Mouse (Mus musculus) midbrain, embryonic 10.5 days (tissue): Measurements from ENCODE around the gene Ift172. TPM values are rescaled to one million over a fixed set of nuclear protein-coding genes. Genes with fewer than 3 reads are reported as not detected.
"Not testable (repeated sequence)": the region's sequence is repeated elsewhere in the genome, so short reads cannot be mapped to it uniquely, and the experiment has no call there.

Experiments
- DNase-seq: peaks from one replicate; pipeline ENCODE4 v3.0.0-alpha.2; 2017; ENCODE audit warnings: low spot score
- H3K27ac ChIP-seq: fragments of 300-500 bp; sonication (generic); replicated peaks from 2 replicates; pipeline ENCODE4 v1.5.1; 2016; ENCODE audit warnings: mild to moderate bottlenecking
- H3K27me3 ChIP-seq: fragments of 300-500 bp; sonication (generic); 2 replicates; pipeline ENCODE4 v1.6.1; 2016; ENCODE audit warnings: low read depth, mild to moderate bottlenecking; ENCODE audit not compliant: poor library complexity, severe bottlenecking
- H3K36me3 ChIP-seq: fragments of 300-500 bp; sonication (generic); 2 replicates; pipeline ENCODE4 v1.6.1; 2016; ENCODE audit warnings: mild to moderate bottlenecking, moderate library complexity
- H3K4me1 ChIP-seq: fragments of 300-500 bp; sonication (generic); 2 replicates; pipeline ENCODE4 v1.6.1; 2016
- H3K4me3 ChIP-seq: fragments of 300-500 bp; sonication (generic); 2 replicates; pipeline ENCODE4 v1.5.1; 2016; ENCODE audit warnings: mild to moderate bottlenecking, moderate library complexity
- H3K9me3 ChIP-seq: fragments of 300-500 bp; sonication (generic); replicated peaks from 2 replicates; pipeline ENCODE4 v1.6.1; 2016; ENCODE audit warnings: mild to moderate bottlenecking
- WGBS: fragments of 180-500 bp; shearing (Covaris S2); methylation state at CpG from one replicate; pipeline ENCODE4 v1.1.7; 2016; 5-methylcytosine and 5-hydroxymethylcytosine counted together
- polyA plus RNA-seq: library from polyadenylated mRNA; unstranded; fragments of >200 nt; fragmentation: Nextera tagmentation; extraction: Ambion mirVana; gene quantifications from 2 replicates; pipeline ENCODE4 v1.2.1, GENCODE M21; 2016

Gene Ift172
- polyA plus RNA-seq, 1 experiment from 2014 or later: 33.8 TPM

DNA sequence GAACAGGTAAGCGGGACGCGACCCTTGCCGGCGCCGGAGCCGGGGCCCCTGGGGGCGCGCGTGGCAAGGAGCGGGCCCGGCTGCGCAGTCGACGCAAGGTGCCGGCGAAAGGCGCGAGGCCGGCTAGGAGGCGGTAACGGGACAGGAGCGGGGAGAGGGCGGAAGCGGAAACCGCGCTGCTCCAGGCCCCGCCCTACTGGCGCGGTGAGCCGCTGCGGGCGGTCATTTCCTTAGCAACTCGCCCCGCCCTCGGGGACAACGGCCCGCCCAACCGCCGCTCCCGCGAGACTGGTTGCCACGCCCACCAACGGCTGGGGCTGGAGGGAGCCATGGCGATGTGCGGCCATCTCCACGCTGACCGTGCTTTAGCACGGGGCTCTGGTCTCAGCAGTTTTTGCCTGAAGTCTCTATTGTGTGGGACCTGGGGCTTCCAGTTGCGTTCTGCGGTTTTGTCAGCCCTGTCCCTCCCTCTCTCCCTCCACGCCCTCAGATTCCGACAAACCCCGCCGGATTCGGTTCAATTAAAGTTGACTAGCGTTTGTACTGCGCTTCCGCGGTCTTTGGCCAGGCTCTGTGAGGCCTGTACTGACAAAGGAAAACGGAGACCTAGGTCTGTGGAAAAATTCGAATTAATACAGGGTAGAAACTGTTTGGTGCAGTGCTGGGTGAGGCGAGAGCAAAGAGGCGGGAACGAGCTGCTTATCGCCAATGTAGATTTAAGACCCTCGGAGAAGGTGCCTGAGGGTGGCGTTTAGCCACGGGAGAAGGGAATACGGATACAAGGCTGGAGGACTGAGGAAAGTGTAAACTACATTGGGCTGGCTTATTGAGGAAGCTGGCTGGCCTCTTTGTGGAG is 70.2 kb downstream of the Ift172 start, which contains the start of gene Ppm1g:
TSS of gene Ppm1g (minus strand) at position 240 of the 856 bp plus-strand sequence.
- Histone ChIP-seq H3K36me3 (peaks cover 16% of the 10 kb centered on the region), H3K9me3 (no peaks in the 10 kb centered on the region), H3K4me3 (peak within 1 kb of the TSS; percentile 96), H3K27me3 (no peaks in the 10 kb centered on the region), H3K4me1 (peaks cover 24% of the 10 kb centered on the region), H3K27ac (peak within 1 kb of the TSS; percentile 95)
- WGBS: under 1% methylated on average over 70 of the region's 70 CpGs
- peak; percentile 96 for DNase-seq

GRCm38 (mm10) chr5:31219911-31220447 is 70.9 kb downstream of the Ift172 start:
- H3K36me3 ChIP-seq: peaks cover 16% of the 10 kb centered on the region
- H3K27me3 ChIP-seq: no peaks in the 10 kb centered on the region
- peak overlapping the region; percentile 95 for H3K27ac ChIP-seq
- peaks cover 24% of the 10 kb centered on the region for H3K4me1 ChIP-seq
- peak overlapping the region; percentile 96 for H3K4me3 ChIP-seq
- no peaks in the 10 kb centered on the region for H3K9me3 ChIP-seq
- under 1% methylated on average over 40 of the region's 40 CpGs for WGBS
- no peak for DNase-seq

GRCm38 (mm10) chr5:31219474-31219873 is 71.4 kb downstream of the Ift172 start:
- H3K27ac ChIP-seq: peak overlapping the region; percentile 95

GRCm38 (mm10) chr5:31219070-31219469 is 71.8 kb downstream of the Ift172 start:
- Histone ChIP-seq H3K4me1 (peaks cover 24% of the 10 kb centered on the region), H3K27ac (no peak overlapping the region), H3K27me3 (no peaks in the 10 kb centered on the region), H3K4me3 (peak overlapping the region; percentile 96), H3K9me3 (no peaks in the 10 kb centered on the region), H3K36me3 (peaks cover 16% of the 10 kb centered on the region)
- WGBS: 6% methylated on average over 2 of the region's 2 CpGs
- DNase-seq: no peak

More at GRCm38 (mm10) chr5:31219474-31219873, 71.4 kb downstream of the Ift172 start:
- Histone ChIP-seq H3K36me3 (peaks cover 16% of the 10 kb centered on the region), H3K27me3 (no peaks in the 10 kb centered on the region), H3K4me3 (peak overlapping the region; percentile 96), H3K4me1 (peaks cover 24% of the 10 kb centered on the region), H3K9me3 (no peaks in the 10 kb centered on the region)
- no peak for DNase-seq
- WGBS: 3% methylated on average over 11 of the region's 11 CpGs

- Histone ChIP-seq H3K4me3 (peak overlapping the region; percentile 20; the same call in 1 of the 2 replicates), H3K9me3 (no peaks in the 10 kb centered on the region), H3K4me1 (peaks cover 24% of the 10 kb centered on the region), H3K27me3 (no peaks in the 10 kb centered on the region), H3K36me3 (peaks cover 16% of the 10 kb centered on the region), H3K27ac (no peak overlapping the region)
- DNase-seq: no peak
- 77% methylated on average over 7 of the region's 7 CpGs for WGBS
Measured at GRCm38 (mm10) chr5:31218294-31218693, 72.6 kb downstream of the Ift172 start.

DNA sequence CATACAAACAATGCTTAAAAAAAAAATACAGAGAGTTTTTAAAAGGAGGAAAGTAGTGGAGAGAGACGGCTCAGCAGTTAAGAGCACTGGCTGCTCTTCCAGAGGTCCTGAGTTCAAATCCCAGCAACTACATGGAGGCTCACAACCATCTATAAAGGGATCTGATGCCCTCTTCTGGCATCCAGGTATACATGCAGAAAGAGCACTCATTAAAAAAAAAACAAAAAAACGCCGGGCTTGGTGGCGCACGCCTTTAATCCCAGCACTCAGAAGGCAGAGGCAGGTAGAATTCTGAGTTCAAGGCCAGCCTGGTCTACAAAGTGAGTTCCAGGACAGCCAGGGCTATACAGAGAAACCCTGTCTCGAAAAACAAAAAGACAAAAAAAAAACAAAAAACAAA is 74.4 kb downstream of the Ift172 start:
- Histone ChIP-seq H3K36me3 (peaks cover 16% of the 10 kb centered on the region), H3K4me1 (peaks cover 21% of the 10 kb centered on the region)
- H3K4me3 ChIP-seq, H3K9me3 ChIP-seq, H3K27ac ChIP-seq, H3K27me3 ChIP-seq, DNase-seq: not testable (repeated sequence)
- WGBS: 89% methylated on average over 6 of the region's 6 CpGs

GRCm38 (mm10) chr5:31204421-31204820 is 86.5 kb downstream of the Ift172 start:
- WGBS: 91% methylated on average over 6 of the region's 6 CpGs
- DNase-seq: no peak
- H3K9me3 ChIP-seq: peaks cover 6% of the 10 kb centered on the region
- H3K4me3 ChIP-seq: no peak overlapping the region
- H3K36me3 ChIP-seq: peaks cover 81% of the 10 kb centered on the region
- H3K27ac ChIP-seq: no peak overlapping the region
- no peaks in the 10 kb centered on the region for H3K27me3 ChIP-seq
- H3K4me1 ChIP-seq: peaks cover 27% of the 10 kb centered on the region

DNA sequence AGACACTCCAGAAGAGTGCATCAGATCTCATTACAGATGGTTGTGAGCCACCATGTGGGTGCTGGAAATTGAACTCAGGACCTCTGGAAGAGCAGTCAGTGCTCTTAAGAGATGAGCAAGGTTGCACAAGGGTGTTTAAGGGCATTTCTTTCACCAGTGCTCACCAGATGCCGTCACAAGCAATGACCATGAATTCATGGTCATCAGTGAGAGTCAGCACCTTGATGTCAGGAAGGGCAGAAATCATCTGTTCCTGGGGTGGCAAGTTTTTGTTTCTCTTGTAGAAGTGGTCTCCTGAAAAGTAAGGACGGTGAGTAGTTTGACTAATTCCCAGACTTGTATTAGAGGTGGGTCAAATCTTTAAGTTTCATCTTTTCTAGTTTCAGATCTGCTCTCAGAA is 87.0 kb downstream of the Ift172 start:
- DNase-seq: no peak
- Histone ChIP-seq H3K27me3 (no peaks in the 10 kb centered on the region), H3K27ac (no peak overlapping the region), H3K4me3 (no peak overlapping the region), H3K4me1 (peaks cover 27% of the 10 kb centered on the region), H3K9me3 (peaks cover 6% of the 10 kb centered on the region), H3K36me3 (peaks cover 86% of the 10 kb centered on the region)
- WGBS: 93% methylated on average over 2 of the region's 2 CpGs

Other genes with a start within 250 kb of the Ift172 start
- 80.5 and 99.6 TPM in 2 replicates for gene Atraid, start 242.8 kb downstream of the Ift172 start, polyA plus RNA-seq
- gene Slc5a6, start 242.2 kb downstream of the Ift172 start, polyA plus RNA-seq: 10.6 and 11.4 TPM in 2 replicates
- gene Cad, start 236.3 kb downstream of the Ift172 start, polyA plus RNA-seq: 52.4 and 53.3 TPM in 2 replicates
- not detected in 2 replicates for gene Dnajc5g, start 184.8 kb downstream of the Ift172 start, polyA plus RNA-seq
- 1.5 and 7.1 TPM in 2 replicates for gene Slc30a3, start 182.9 kb downstream of the Ift172 start, polyA plus RNA-seq
- gene Trim54, start 174.4 kb downstream of the Ift172 start, polyA plus RNA-seq: not detected in 2 replicates
- gene Ucn, start 152.3 kb downstream of the Ift172 start, polyA plus RNA-seq: not detected in 2 replicates
- gene Mpv17, start 136.9 kb downstream of the Ift172 start, polyA plus RNA-seq: 58.7 and 64.5 TPM in 2 replicates
- 1.7 and 2.1 TPM in 2 replicates for gene Gm29609, start 111.2 kb downstream of the Ift172 start, polyA plus RNA-seq
- gene Gtf3c2, start 111.0 kb downstream of the Ift172 start, polyA plus RNA-seq: 120 and 124 TPM in 2 replicates
- gene Snx17, start 97.9 kb downstream of the Ift172 start, polyA plus RNA-seq: 139 and 153 TPM in 2 replicates
- 86.3 and 87.7 TPM in 2 replicates for gene Eif2b4, start 97.7 kb downstream of the Ift172 start, polyA plus RNA-seq
- gene Zfp513, start 88.8 kb downstream of the Ift172 start, polyA plus RNA-seq: 11.5 and 13.8 TPM in 2 replicates
- 195 and 214 TPM in 2 replicates for gene Ppm1g, start 70.4 kb downstream of the Ift172 start, polyA plus RNA-seq
- gene Nrbp1, start 50.3 kb downstream of the Ift172 start, polyA plus RNA-seq: 160 and 171 TPM in 2 replicates
- 0.23 and 0.36 TPM in 2 replicates for gene Gm9970, start 49.9 kb downstream of the Ift172 start, polyA plus RNA-seq
- 2.9 and 3.0 TPM in 2 replicates for gene Krtcap3, start 39.4 kb downstream of the Ift172 start, polyA plus RNA-seq
- gene Fndc4, start 5.0 kb upstream of the Ift172 start, polyA plus RNA-seq: 48.9 and 51.0 TPM in 2 replicates
- gene Gckr, start 6.3 kb upstream of the Ift172 start, polyA plus RNA-seq: 0.24 TPM in 1 of 2 replicates, not detected in the other
- 80.4 and 90.3 TPM in 2 replicates for gene Zfp512, start 161.3 kb upstream of the Ift172 start, polyA plus RNA-seq
- not detected in 2 replicates for gene 4930548H24Rik, start 194.6 kb upstream of the Ift172 start, polyA plus RNA-seq
- 94.8 and 97.2 TPM in 2 replicates for gene Gpn1, start 203.6 kb upstream of the Ift172 start, polyA plus RNA-seq
- 30.2 and 32.4 TPM in 2 replicates for gene Slc4a1ap, start 235.9 kb upstream of the Ift172 start, polyA plus RNA-seq
- 25.8 and 27.6 TPM in 2 replicates for gene Supt7l, start 236.7 kb upstream of the Ift172 start, polyA plus RNA-seq